Mouse (Mus musculus) heart, embryonic 11.5 days (tissue): ENCODE data around the gene Sh2d5. TPM values are rescaled to one million over a fixed set of nuclear protein-coding genes. Genes with fewer than 3 reads are reported as not detected.
A peak's percentile ranks its signal among the peaks of the same experiment; 100 is the strongest.

ENCODE experiments used
- ATAC-seq: fragments of 200-750 bp; cut with Nextera tagmentation; replicated peaks from 2 replicates; pipeline ENCODE4 v1.8.0; 2017; ENCODE audit warnings: moderate library complexity; ENCODE audit not compliant: insufficient number of reproducible peaks, low FRiP score, low TSS enrichment
- H3K27ac ChIP-seq: fragments of 300-500 bp; sonication (generic); 2 replicates; pipeline ENCODE4 v1.5.1; 2014; ENCODE audit warnings: mild to moderate bottlenecking, low read depth, low read length
- H3K27me3 ChIP-seq: fragments of 300-500 bp; sonication (generic); 2 replicates; pipeline ENCODE4 v1.6.1; 2014; ENCODE audit warnings: mild to moderate bottlenecking, low read length, mixed read lengths; ENCODE audit not compliant: control insufficient read depth, insufficient read depth
- H3K36me3 ChIP-seq: fragments of 300-500 bp; sonication (generic); 2 replicates; pipeline ENCODE4 v1.6.1; 2014; ENCODE audit warnings: mild to moderate bottlenecking, low read length, moderate library complexity, mixed read lengths; ENCODE audit not compliant: control insufficient read depth, insufficient read depth
- H3K4me1 ChIP-seq: fragments of 300-500 bp; sonication (generic); 2 replicates; pipeline ENCODE4 v1.6.1; 2014; ENCODE audit warnings: low read length; ENCODE audit not compliant: control insufficient read depth, insufficient read depth
- H3K4me2 ChIP-seq: fragments of 300-500 bp; sonication (generic); 2 replicates; pipeline ENCODE4 v1.6.1; 2014; ENCODE audit warnings: mild to moderate bottlenecking, moderate library complexity
- H3K4me3 ChIP-seq: fragments of 300-500 bp; sonication (generic); 2 replicates; pipeline ENCODE4 v1.5.1; 2014; ENCODE audit warnings: low read depth, low read length
- H3K9ac ChIP-seq: fragments of 300-500 bp; sonication (generic); 2 replicates; pipeline ENCODE4 v1.6.1; 2014; ENCODE audit warnings: mild to moderate bottlenecking, low read depth, low read length, moderate library complexity
- H3K9me3 ChIP-seq: fragments of 300-500 bp; sonication (generic); replicated peaks from 2 replicates; pipeline ENCODE4 v1.6.1; 2016; ENCODE audit warnings: low read length; ENCODE audit not compliant: control insufficient read depth
- WGBS: fragments of 180-500 bp; shearing (Covaris S2); extraction: QIAGEN DNeasy Blood & Tissue Kit; methylation state at CpG from one replicate; pipeline ENCODE4 v1.1.7; 2014; ENCODE audit not compliant: insufficient replicate concordance; 5-methylcytosine and 5-hydroxymethylcytosine counted together
- polyA plus RNA-seq: library from polyadenylated mRNA; unstranded; fragments of >200 nt; fragmentation: Nextera tagmentation; extraction: Ambion mirVana; gene quantifications from 2 replicates; pipeline ENCODE4 v1.2.1, GENCODE M21; 2014

Sh2d5 gene
- polyA plus RNA-seq = 0.24 and 0.31 TPM in 2 replicates

- WGBS = under 1% methylated on average over 63 of the region's 74 CpGs
- Histone ChIP-seq H3K9me3 (no peaks in the 10 kb centered on the region), H3K4me1 (peaks cover 16% of the 10 kb centered on the region), H3K4me2 (peak within 1 kb of the TSS; percentile 99), H3K9ac (peak within 1 kb of the TSS; percentile 40), H3K27me3 (peaks cover 52% of the 10 kb centered on the region), H3K27ac (no peak within 1 kb of the TSS), H3K36me3 (0 out of 2 replicates have a peak, but pooled peaks cover 1% of the 10 kb centered on the region), H3K4me3 (peak within 1 kb of the TSS; percentile 64)
- ATAC-seq = peak; percentile 79
Measured at GRCm38 (mm10) chr4:138250088-138250960, at the start of gene Sh2d5, which contains the start of gene Kif17. Gene Sh2d5 (plus strand): TSS chr4:138250403. Gene Kif17 (plus strand): TSS chr4:138250435.

GRCm38 (mm10) chr4:138200769-138201168 lies 49.4 kb upstream of the Sh2d5 start:
- no peak overlapping the region for H3K27ac ChIP-seq
- H3K36me3 ChIP-seq = peaks cover 48% of the 10 kb centered on the region
- ATAC-seq = no peak
- H3K4me2 ChIP-seq = no peak overlapping the region
- no peaks in the 10 kb centered on the region for H3K27me3 ChIP-seq
- H3K9ac ChIP-seq = no peak overlapping the region
- H3K4me1 ChIP-seq = no peaks in the 10 kb centered on the region
- H3K9me3 ChIP-seq = no peaks in the 10 kb centered on the region
- H3K4me3 ChIP-seq = no peak overlapping the region
- 87% methylated on average over 3 of the region's 3 CpGs for WGBS

- Histone ChIP-seq H3K4me2 (no peak overlapping the region), H3K4me1 (no peaks in the 10 kb centered on the region), H3K9me3 (no peaks in the 10 kb centered on the region), H3K27me3 (no peaks in the 10 kb centered on the region), H3K36me3 (peaks cover 40% of the 10 kb centered on the region), H3K27ac (no peak overlapping the region), H3K4me3 (no peak overlapping the region), H3K9ac (no peak overlapping the region)
- no peak for ATAC-seq
- 60% methylated on average over 9 of the region's 9 CpGs for WGBS
Measured at GRCm38 (mm10) chr4:138201696-138202095, 48.5 kb upstream of the Sh2d5 start.

GRCm38 (mm10) chr4:138210116-138210515 lies 40.1 kb upstream of the Sh2d5 start:
- Histone ChIP-seq H3K4me3 (no peak overlapping the region), H3K36me3 (peaks cover 15% of the 10 kb centered on the region), H3K27me3 (no peaks in the 10 kb centered on the region), H3K4me2 (no peak overlapping the region), H3K9me3 (no peaks in the 10 kb centered on the region), H3K4me1 (no peaks in the 10 kb centered on the region), H3K9ac (no peak overlapping the region), H3K27ac (no peak overlapping the region)
- ATAC-seq = no peak
- 91% methylated on average over 5 of the region's 5 CpGs for WGBS

- H3K4me2 ChIP-seq = no peak overlapping the region
- ATAC-seq = no peak
Measured at GRCm38 (mm10) chr4:138213861-138214260, 36.3 kb upstream of the Sh2d5 start.

GRCm38 (mm10) chr4:138215671-138216199 lies 34.5 kb upstream of the Sh2d5 start:
- WGBS = 50% methylated on average over 13 of the region's 13 CpGs
- no peak for ATAC-seq
- Histone ChIP-seq H3K4me1 (peaks cover 25% of the 10 kb centered on the region), H3K4me3 (peak overlapping the region; percentile 99), H3K27me3 (no peaks in the 10 kb centered on the region), H3K36me3 (no peaks in the 10 kb centered on the region), H3K9ac (peak overlapping the region; percentile 99), H3K9me3 (no peaks in the 10 kb centered on the region), H3K4me2 (peak overlapping the region; percentile 87), H3K27ac (peak overlapping the region; percentile 95)

More at GRCm38 (mm10) chr4:138213861-138214260, 36.3 kb upstream of the Sh2d5 start:
- WGBS = 80% methylated on average over 3 of the region's 3 CpGs
- Histone ChIP-seq H3K4me1 (peaks cover 15% of the 10 kb centered on the region), H3K27ac (no peak overlapping the region), H3K4me3 (no peak overlapping the region), H3K9me3 (no peaks in the 10 kb centered on the region), H3K36me3 (peaks cover 8% of the 10 kb centered on the region), H3K27me3 (no peaks in the 10 kb centered on the region), H3K9ac (no peak overlapping the region)

- H3K27ac ChIP-seq = peak within 1 kb of the TSS; percentile 95
- H3K9me3 ChIP-seq = no peaks in the 10 kb centered on the region
- H3K4me3 ChIP-seq = peak within 1 kb of the TSS; percentile 99
- H3K4me1 ChIP-seq = peaks cover 27% of the 10 kb centered on the region
- peak within 1 kb of the TSS; percentile 99 for H3K9ac ChIP-seq
- H3K36me3 ChIP-seq = no peaks in the 10 kb centered on the region
- under 1% methylated on average over 60 of the region's 84 CpGs for WGBS
- ATAC-seq = peak; percentile 71
- H3K4me2 ChIP-seq = peak within 1 kb of the TSS; percentile 87
- H3K27me3 ChIP-seq = no peaks in the 10 kb centered on the region
Measured at GRCm38 (mm10) chr4:138216200-138216890, 33.9 kb upstream of the Sh2d5 start, which contains the start of gene Hp1bp3. Gene Hp1bp3 (plus strand): TSS chr4:138216296.

- peak overlapping the region; percentile 87 for H3K4me2 ChIP-seq
- H3K9me3 ChIP-seq = no peaks in the 10 kb centered on the region
- no peaks in the 10 kb centered on the region for H3K27me3 ChIP-seq
- peak overlapping the region; percentile 99 for H3K4me3 ChIP-seq
- H3K9ac ChIP-seq = peak overlapping the region; percentile 99
- peaks cover 29% of the 10 kb centered on the region for H3K4me1 ChIP-seq
- peak overlapping the region; percentile 95 for H3K27ac ChIP-seq
- under 1% methylated on average over 65 of the region's 68 CpGs for WGBS
- peak; percentile 98 for ATAC-seq
- no peaks in the 10 kb centered on the region for H3K36me3 ChIP-seq
Measured at GRCm38 (mm10) chr4:138216891-138217392, 33.3 kb upstream of the Sh2d5 start.
